Mouse (Mus musculus) left cerebral cortex, postnatal 10 days (tissue): Measurements from ENCODE around the gene Tle2. TPM values are rescaled to one million over a fixed set of nuclear protein-coding genes. Genes with fewer than 3 reads are reported as not detected.
A peak's percentile ranks its signal among the peaks of the same experiment; 100 is the strongest.

ENCODE experiments used
- DNase-seq, 2 experiments: peaks; one replicate each; pipeline ENCODE4 v3.0.0; 2021 to 2022; ENCODE audit warnings: low spot score in 2 of 2, mixed read lengths in 1 of 2; ENCODE audit errors: extremely low spot score in 1 of 2
- intact Hi-C: fragments of 180-260 bp; cut with DNase I; formaldehyde crosslinking; loops from one replicate; pipeline ENCODE4 v1.15.1; 2025
- total RNA-seq, 2 experiments: library from RNA; stranded (reverse); gene quantifications; 2 replicates each; pipeline ENCODE4 v1.2.3; 2021

Gene Tle2
- total RNA-seq, 2 experiments from 2014 or later = 20.9 to 22.4 TPM

- intact Hi-C loops = no loop called here
Measured at GRCm38 (mm10) chr10:81569507-81570237, 4.7 kb upstream of the Tle2 start.

GRCm38 (mm10) chr10:81570238-81570800 is 4.0 kb upstream of the Tle2 start:
- no peak for DNase-seq
- intact Hi-C loops = no loop called here

More at GRCm38 (mm10) chr10:81569507-81570237, 4.7 kb upstream of the Tle2 start:
- DNase-seq = no peak

- intact Hi-C loops = no loop called here
- DNase-seq = peak; percentile 96 to 98
Measured at GRCm38 (mm10) chr10:81570831-81571500, 3.4 kb upstream of the Tle2 start.

GRCm38 (mm10) chr10:81571501-81571876 is 2.9 kb upstream of the Tle2 start:
- intact Hi-C loops = no loop called here
- peak; percentile 98 to 100 for DNase-seq

GRCm38 (mm10) chr10:81572133-81572671 is 2.2 kb upstream of the Tle2 start:
- intact Hi-C loops = no loop called here
- no peak for DNase-seq

GRCm38 (mm10) chr10:81572975-81573374 is 1.4 kb upstream of the Tle2 start:
- intact Hi-C loops = no loop called here
- DNase-seq = peak in 1 of 2 experiments; percentile 62

- intact Hi-C loops = no loop called here
- DNase-seq = no peak
Measured at GRCm38 (mm10) chr10:81575208-81575631, 859 bp downstream of the Tle2 start.

- intact Hi-C loops = no loop called here
- DNase-seq = no peak
Measured at GRCm38 (mm10) chr10:81575695-81576094, 1.3 kb downstream of the Tle2 start.

GRCm38 (mm10) chr10:81579967-81580366 is 5.6 kb downstream of the Tle2 start:
- intact Hi-C loops = no loop called here
- DNase-seq = no peak

- DNase-seq = no peak
- intact Hi-C loops = no loop called here
Measured at GRCm38 (mm10) chr10:81580441-81581070, 6.2 kb downstream of the Tle2 start.

GRCm38 (mm10) chr10:81583347-81583746 is 9.0 kb downstream of the Tle2 start:
- intact Hi-C loops = no loop called here
- no peak for DNase-seq

GRCm38 (mm10) chr10:81588739-81589138 is 14.4 kb downstream of the Tle2 start:
- no peak for DNase-seq
- intact Hi-C loops = no loop called here

- DNase-seq = no peak
- intact Hi-C loops = no loop called here
Measured at GRCm38 (mm10) chr10:81591846-81592245, 17.5 kb downstream of the Tle2 start.

GRCm38 (mm10) chr10:81592631-81593030 is 18.3 kb downstream of the Tle2 start:
- DNase-seq = no peak
- intact Hi-C loops = no loop called here

GRCm38 (mm10) chr10:81593223-81593622 is 18.9 kb downstream of the Tle2 start:
- DNase-seq = no peak
- intact Hi-C loops = no loop called here

GRCm38 (mm10) chr10:81593935-81594334 is 19.6 kb downstream of the Tle2 start:
- DNase-seq = no peak
- intact Hi-C loops = no loop called here

GRCm38 (mm10) chr10:81595599-81595998 is 21.2 kb downstream of the Tle2 start:
- DNase-seq = no peak
- intact Hi-C loops = no loop called here

- DNase-seq = no peak
- intact Hi-C loops = no loop called here
Measured at GRCm38 (mm10) chr10:81596611-81597010, 22.2 kb downstream of the Tle2 start.
